Mouse (Mus musculus): Measurements from ENCODE around the gene Uxs1.

The Uxs1 gene

GRCm38 (mm10) chr1:43789765-43790164, 37.8 kb downstream of the Uxs1 start:
- DNase-seq, result no peak

DNA sequence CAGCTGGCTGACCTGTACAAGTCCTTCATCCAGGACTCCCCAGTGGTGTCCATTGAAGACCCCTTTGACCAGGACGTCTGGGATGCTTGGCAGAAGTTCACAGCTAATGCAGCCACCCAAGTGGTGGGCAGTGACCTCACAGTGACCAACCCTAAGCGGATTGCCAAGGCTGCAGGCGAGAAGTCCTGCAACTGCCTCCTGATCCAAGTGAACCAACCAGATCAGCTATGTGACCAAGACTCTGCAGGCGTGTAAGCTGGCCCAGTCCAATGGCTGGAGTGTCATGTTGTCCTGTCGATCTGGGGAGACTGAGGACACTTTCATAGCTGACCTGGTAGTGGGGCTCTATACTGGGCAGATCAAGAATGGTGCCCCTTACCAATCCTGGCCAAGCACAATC, 40.9 kb downstream of the Uxs1 start:
- no peak for DNase-seq

GRCm38 (mm10) chr1:43785316-43785715, 42.3 kb downstream of the Uxs1 start:
- DNase-seq, result no peak

- DNase-seq, result no peak
Observed at GRCm38 (mm10) chr1:43783186-43783585, 44.4 kb downstream of the Uxs1 start.

DNA sequence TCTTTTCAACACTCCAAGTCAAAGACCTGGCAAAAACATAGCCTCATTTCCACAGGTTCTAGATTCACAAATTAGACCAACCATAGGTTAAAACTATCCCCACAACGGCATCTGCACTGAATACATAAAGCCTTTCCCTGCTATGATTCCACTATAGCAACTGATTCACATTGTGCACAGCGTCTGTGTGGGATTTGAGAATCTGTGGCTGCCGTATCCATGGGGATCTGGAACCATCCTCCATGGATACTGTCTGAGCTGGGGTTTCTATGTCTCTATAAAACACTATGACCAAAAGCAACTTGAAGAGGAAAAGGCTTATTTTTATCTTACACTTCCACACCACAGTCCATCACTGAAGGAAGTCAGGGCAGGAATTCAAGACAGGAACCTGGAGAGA, 44.9 kb downstream of the Uxs1 start:
- DNase-seq, result no peak

GRCm38 (mm10) chr1:43781672-43782071, 45.9 kb downstream of the Uxs1 start:
- no peak for DNase-seq

DNA sequence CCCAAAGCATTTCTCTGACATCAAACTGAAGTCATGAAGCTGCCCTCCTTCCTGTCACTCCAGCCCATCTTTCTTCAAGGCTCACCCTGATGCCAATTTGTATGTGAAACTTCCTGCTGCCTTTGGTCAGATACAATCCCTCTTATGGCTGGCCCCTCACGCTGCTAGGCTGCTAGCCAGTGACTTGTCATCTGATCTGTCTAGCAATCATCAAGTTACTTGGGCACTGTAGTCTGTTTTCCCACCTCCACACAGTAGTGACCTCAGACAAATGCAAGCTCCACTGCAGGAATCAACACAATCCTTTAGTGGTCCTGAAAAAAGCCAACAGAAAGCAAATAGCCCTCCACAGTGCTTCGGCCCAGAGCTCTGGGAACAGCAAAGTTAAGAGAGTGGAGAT, 46.4 kb downstream of the Uxs1 start:
- no peak for DNase-seq

- no peak for DNase-seq
Observed at GRCm38 (mm10) chr1:43776106-43776505, 51.5 kb downstream of the Uxs1 start.

- DNase-seq, result no peak
Observed at GRCm38 (mm10) chr1:43774126-43774525, 53.5 kb downstream of the Uxs1 start.

GRCm38 (mm10) chr1:43772694-43773093, 54.9 kb downstream of the Uxs1 start:
- DNase-seq, result no peak

- DNase-seq, result no peak
Observed at GRCm38 (mm10) chr1:43770032-43770431, 57.6 kb downstream of the Uxs1 start.

DNA sequence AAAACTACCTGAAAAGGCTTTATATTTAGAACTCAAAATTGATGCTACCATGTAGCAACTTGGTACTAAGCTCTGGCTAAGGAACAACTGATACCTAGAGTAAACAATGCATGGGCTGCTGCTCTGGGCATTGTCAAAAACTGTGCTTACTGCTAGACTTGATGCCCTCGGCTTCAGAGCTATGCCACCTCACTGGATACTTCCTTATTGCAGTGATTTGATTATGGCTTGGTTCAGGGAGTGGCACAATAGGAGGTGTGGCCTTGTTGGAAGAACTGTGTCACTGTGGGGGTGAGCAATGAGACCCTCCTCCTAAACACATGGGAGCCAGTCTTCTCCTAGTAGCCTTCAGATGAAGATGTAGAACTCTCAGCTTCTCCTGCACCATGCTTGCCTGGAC, 58.3 kb downstream of the Uxs1 start:
- no peak for DNase-seq

DNA sequence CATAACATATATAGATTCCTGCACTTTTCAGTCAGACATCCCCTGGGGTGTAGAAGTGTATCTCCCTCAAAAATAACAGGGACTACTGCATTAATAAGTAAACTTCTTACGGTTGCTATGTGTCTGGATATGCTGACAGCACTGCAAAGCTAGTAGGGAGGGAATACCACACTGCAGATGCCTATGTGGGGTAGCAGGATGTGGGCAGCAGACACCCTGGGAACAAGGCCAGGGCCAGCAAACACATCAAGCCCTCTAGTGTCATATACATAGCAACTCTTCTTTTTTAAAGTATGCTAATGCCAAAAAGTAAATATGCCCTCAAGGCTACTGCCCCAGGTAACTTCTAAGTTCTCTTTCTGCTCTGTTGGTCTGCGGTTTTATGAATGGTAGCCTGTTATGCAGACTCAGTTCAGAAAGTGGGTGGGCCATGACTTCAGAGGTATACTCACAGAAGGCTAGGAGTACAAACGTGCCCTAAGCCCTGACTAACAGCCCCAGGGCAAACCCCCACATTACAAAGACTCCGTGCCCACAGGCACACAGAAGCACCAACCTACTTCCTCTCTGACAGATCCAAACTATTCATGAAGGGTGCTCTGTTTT, 59.1 kb downstream of the Uxs1 start:
- DNase-seq, result peak; percentile 65

DNA sequence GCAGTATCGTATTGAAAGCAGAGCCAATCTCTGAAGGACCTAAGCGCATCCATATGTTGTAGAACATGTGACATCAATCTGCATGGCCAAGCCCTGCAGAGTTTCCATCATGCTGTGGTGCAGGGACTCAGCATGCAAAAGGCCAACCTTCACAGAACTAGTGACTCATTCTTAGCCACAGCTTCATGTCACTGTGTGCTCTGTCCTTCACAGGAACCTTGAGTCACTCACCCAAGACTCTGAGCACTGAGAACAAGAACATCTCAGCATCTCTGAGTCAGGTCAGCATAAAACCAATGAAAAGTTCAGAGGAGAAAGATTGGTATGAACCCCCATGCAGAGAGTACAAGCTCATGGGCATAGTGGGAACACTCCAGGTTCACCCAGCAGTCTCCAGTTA, 61.3 kb downstream of the Uxs1 start:
- no peak for DNase-seq

GRCm38 (mm10) chr1:43764481-43764880, 63.1 kb downstream of the Uxs1 start:
- no peak for DNase-seq

DNA sequence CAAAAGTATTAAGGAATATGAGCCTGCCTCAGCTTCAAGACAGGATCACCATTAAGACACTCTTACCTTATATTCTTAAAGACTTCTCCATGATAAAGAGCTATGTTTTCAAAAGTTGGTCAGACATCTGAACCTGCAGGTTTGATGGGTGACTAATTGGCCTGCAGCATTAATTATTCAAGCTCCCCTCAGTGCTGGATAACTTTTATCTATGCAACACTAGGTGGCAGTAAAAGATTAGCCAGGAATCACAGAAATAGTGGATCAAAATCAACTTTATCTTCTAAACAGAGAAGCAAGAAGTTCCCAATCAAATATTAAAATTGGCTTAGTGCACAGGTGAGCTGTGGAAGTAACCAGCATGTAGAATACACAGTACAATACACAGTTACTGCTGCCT, 67.5 kb downstream of the Uxs1 start:
- no peak for DNase-seq

- no peak for DNase-seq
Observed at GRCm38 (mm10) chr1:43754448-43755312, 72.9 kb downstream of the Uxs1 start.

GRCm38 (mm10) chr1:43738519-43738894, 89.1 kb downstream of the Uxs1 start:
- no peak for DNase-seq

- DNase-seq, result peak; percentile 63
Observed at GRCm38 (mm10) chr1:43737812-43738518, 89.6 kb downstream of the Uxs1 start.

DNA sequence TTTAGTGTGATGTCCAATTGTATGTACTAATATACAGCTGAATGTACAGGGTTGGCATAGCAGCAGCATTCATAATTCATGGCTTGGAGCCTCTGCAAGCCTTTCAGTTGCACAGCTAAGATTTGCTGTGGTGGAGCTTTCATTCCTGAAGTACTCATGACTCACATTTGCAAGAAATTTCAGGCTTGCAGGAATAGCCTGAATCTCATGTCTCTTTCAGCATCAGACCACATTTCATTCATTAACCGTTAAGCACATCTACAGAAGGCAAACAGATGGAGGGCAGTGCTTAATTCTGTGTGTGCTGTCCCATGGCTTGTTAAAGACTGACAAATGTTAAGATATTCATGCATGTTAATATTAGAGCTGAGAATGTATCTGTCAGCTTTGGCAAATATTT, 94.9 kb downstream of the Uxs1 start:
- DNase-seq, result no peak

DNA sequence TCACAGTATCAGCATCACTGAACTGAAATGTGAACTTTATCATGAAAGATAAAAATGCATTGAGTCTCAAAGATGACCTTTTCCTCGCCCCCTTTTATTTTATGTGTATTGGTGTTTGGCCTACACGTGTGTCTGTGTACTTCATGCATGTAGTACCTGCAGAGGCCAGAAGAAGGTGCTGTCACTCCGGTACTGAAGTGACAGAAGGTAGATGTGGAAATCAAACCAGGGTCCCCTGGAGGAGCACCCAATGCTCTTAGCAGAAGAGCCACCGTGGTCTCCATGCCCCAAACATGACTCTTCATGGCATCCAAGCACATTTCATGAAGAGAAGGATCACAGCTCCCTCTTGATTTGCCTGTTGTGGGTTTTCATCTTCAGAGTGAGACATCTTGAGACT, 95.5 kb downstream of the Uxs1 start:
- DNase-seq, result peak; percentile 23

- no peak for DNase-seq
Observed at GRCm38 (mm10) chr1:43730491-43730924, 97.1 kb downstream of the Uxs1 start, which contains the start of gene 1500015O10Rik. Gene 1500015O10Rik, plus strand, starts transcription at chr1:43730602.

GRCm38 (mm10) chr1:43722459-43722858, 105.1 kb downstream of the Uxs1 start:
- no peak for DNase-seq

DNA sequence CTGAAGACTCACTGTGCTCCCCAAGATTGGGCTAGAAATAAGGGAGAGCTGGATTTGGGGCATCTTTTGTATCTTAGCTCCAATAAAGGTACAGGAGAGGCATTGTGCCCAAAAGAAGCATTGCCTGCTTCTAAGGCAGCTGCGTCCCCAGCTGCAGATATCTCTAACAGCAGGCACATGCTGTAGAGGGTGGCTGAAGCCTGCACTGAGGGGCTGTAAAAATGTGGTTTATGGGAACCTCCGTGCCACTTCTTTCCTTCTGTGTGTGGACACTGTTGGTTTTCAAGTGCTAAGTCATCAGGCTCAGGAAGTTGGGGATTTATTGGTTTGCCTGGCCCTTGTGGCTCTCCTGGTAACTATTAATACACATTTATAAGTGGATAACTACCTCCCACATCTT, 108.8 kb downstream of the Uxs1 start:
- no peak for DNase-seq
